1 mouse cellular context compared by ENCODE assay signal in the genomic region with DNA sequence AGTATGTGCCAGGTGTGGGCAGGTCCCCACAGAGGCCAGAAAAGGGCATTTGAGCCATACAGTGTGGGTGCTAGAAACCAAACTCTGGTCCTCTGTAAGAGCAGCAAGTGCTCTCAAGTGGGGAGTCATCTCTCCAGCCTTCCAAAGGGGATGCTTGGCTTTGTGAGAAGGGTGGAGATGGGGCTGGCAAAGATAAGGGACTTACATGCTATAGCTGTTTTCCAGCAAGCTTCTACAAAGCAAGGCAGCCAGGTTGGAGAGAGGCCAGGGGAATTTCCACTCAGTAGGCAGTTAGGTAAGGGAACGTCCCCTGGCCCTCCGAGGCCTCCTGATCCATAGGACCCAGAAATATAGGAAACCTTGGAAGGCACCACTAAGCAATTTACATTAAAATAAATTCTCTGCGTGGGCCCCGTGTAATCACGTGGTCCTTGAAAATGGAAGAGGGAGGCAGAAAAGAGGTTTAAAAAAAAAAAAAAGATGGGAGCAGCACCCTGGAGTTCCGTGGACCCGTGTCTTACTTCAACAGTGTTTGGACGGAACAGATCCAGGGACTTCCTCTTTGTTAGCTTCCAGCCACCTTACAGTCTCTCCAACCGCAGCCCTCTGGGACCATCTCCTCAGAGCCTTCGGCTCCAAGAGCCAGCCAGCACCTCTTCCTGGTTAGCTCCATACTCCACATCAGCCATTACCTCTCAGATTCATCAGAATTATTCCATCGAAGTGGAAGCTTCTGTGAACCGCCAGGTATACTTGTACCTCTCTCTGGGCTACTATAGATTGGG.
TF ChIP-seq lines count a peak whose summit lies in the region.

No protein-coding gene starts in this region.

TF ChIP-seq in MEL, 35 proteins besides CTCF, POLR2A, EP300 and RAD21:
- TF ChIP-seq SIN3A (IDR thresholded peaks at IDR 0.05; ENCODE audit: low read length) (peak; percentile 26), UBTF (IDR thresholded peaks at IDR 0.05; ENCODE audit: borderline replicate concordance, insufficient read depth, low read depth, low read length) (no peak), CHD2 (IDR thresholded peaks at IDR 0.05; ENCODE audit: low read length) (no peak), ZKSCAN1 (IDR thresholded peaks at IDR 0.05; ENCODE audit: low read depth, low read length) (no peak), RCOR1 (IDR thresholded peaks at IDR 0.05; ENCODE audit: low read depth, low read length) (0 out of 2 replicates have a peak, but pooled peaks have one; percentile 4), ZMIZ1 (IDR thresholded peaks at IDR 0.05; ENCODE audit: low read depth, low read length) (no peak), TCF12 (IDR thresholded peaks at IDR 0.05; ENCODE audit: low read depth, low read length) (0 out of 2 replicates have a peak, but pooled peaks have one; percentile 30), TAL1 (IDR thresholded peaks at IDR 0.05; ENCODE audit: low read length) (no peak; the same call in 1 of the 2 replicates), MAX (IDR thresholded peaks at IDR 0.05; ENCODE audit: low read length) (peak; percentile 73), GATA1 (IDR thresholded peaks at IDR 0.05; ENCODE audit: low read depth, low read length) (peak; percentile 61), ETS1 (IDR thresholded peaks at IDR 0.05; ENCODE audit: low read depth, low read length) (no peak), TBP (IDR thresholded peaks at IDR 0.05; ENCODE audit: low read depth, low read length) (0 out of 2 replicates have a peak, but pooled peaks have one; percentile 45), SMC3 (IDR thresholded peaks at IDR 0.05; ENCODE audit: low read depth, low read length) (no peak), MXI1 (IDR thresholded peaks at IDR 0.05; ENCODE audit: low read depth, low read length) (peak; percentile 34), CHD1 (IDR thresholded peaks at IDR 0.05; ENCODE audit: low read depth, low read length) (no peak), NELFE (IDR thresholded peaks at IDR 0.05; ENCODE audit: low read depth, low read length) (peak; percentile 46), ZC3H11A (IDR thresholded peaks at IDR 0.05; ENCODE audit: low read depth, low read length) (0 out of 2 replicates have a peak, but pooled peaks have one; percentile 24), MAFK (IDR thresholded peaks at IDR 0.05; ENCODE audit: borderline replicate concordance, low read depth, low read length) (no peak), ZNF384 (IDR thresholded peaks at IDR 0.05; ENCODE audit: low read depth, low read length) (peak; percentile 20; the same call in 1 of the 2 replicates), JUND (IDR thresholded peaks at IDR 0.05; ENCODE audit: low read depth, low read length) (no peak), GABPA (IDR thresholded peaks at IDR 0.05; ENCODE audit: low read depth, low read length) (no peak), POLR2AphosphoS5 (IDR thresholded peaks at IDR 0.05; ENCODE audit: borderline replicate concordance, low read depth, low read length) (no peak), USF1 (IDR thresholded peaks at IDR 0.05; ENCODE audit: low read depth, low read length) (peak; percentile 75)
